ENCODE assay signal across 30 mouse cellular contexts in genomic region chr9:30903266-30903665, GRCm38 (mm10). TPM values are rescaled to one million over a fixed set of nuclear protein-coding genes. Genes with fewer than 3 reads are reported as not detected.
DNase-seq lines count a peak whose midpoint lies in the region; ATAC-seq and TF ChIP-seq lines count a peak whose summit lies in the region.
"Had no signal": no experiment of that assay in that cellular context is flagged by ENCODE, and none has a peak within 500 bp of the region (broad histone marks: within the 10 kb centered on the region; RNA-seq: fewer than 3 reads in every experiment).

No protein-coding gene starts in this region.

- H3K9me3 ChIP-seq in midbrain, embryonic 11.5 days (ENCODE audit: control insufficient read depth, low read length) = no peaks in the 10 kb centered on the region
- H3K9me3 ChIP-seq in midbrain, postnatal 0 days (ENCODE audit: low read length) = no peaks in the 10 kb centered on the region
- H3K9me3 ChIP-seq: embryonic facial prominence, embryonic 10.5 days; embryonic facial prominence, embryonic 13.5 days; forebrain, embryonic 12.5 days; forebrain, embryonic 15.5 days; G1E; hindbrain, embryonic 10.5 days; hindbrain, embryonic 13.5 days had no signal

- H3K27ac ChIP-seq in midbrain, embryonic 11.5 days (ENCODE audit: low read depth, low read length) = no peak overlapping the region
- H3K27ac ChIP-seq in midbrain, postnatal 0 days (ENCODE audit: low read depth, low read length) = no peak overlapping the region
- H3K27ac ChIP-seq: embryonic facial prominence, embryonic 10.5 days; embryonic facial prominence, embryonic 13.5 days; forebrain, embryonic 12.5 days; forebrain, embryonic 15.5 days; hindbrain, embryonic 10.5 days; hindbrain, embryonic 13.5 days had no signal

- DNase-seq in heart, adult 11 months = peak; percentile 77
- no peak for DNase-seq in heart, postnatal 36 days
- peak; percentile 14 for DNase-seq in midbrain, embryonic 11.5 days (ENCODE audit: low spot score, missing footprints)
- no peak for DNase-seq in midbrain, postnatal 0 days (ENCODE audit: low spot score)
- peak; percentile 84 for DNase-seq in adrenal gland, adult 8-10 months
- peak; percentile 35 for DNase-seq in adrenal gland, postnatal 25 days
- DNase-seq in left cerebral cortex, adult 18-20 months (ENCODE audit: low spot score in 2 of 2) = no peak
- no peak for DNase-seq in urinary bladder, postnatal 10 days (ENCODE audit: low spot score)
- DNase-seq: B cell, adult 2 months; cerebellum, adult 11-12 months; cerebellum, adult 8-10 months; cerebellum, postnatal 10 days; cerebellum, postnatal 36 days; embryo, embryonic 11 days; gastrocnemius, postnatal 10 days; gastrocnemius, postnatal 36 days had no signal

- H3K4me2 ChIP-seq in midbrain, embryonic 11.5 days = no peak overlapping the region
- H3K4me2 ChIP-seq in midbrain, postnatal 0 days (ENCODE audit: low read depth, low read length, poor library complexity, severe bottlenecking) = no peak overlapping the region
- H3K4me2 ChIP-seq: embryonic facial prominence, embryonic 13.5 days; forebrain, embryonic 12.5 days; forebrain, embryonic 15.5 days; heart, embryonic 11.5 days; hindbrain, embryonic 13.5 days had no signal

- H3K36me3 ChIP-seq in midbrain, embryonic 11.5 days (ENCODE audit: control insufficient read depth, insufficient read depth, low read length) = no peaks in the 10 kb centered on the region
- H3K36me3 ChIP-seq in midbrain, postnatal 0 days (ENCODE audit: insufficient read depth, low read length) = peaks cover 25% of the 10 kb centered on the region
- H3K36me3 ChIP-seq: forebrain, embryonic 12.5 days; forebrain, embryonic 15.5 days; G1E had no signal

- TF ChIP-seq CTCF in midbrain, postnatal 0 days (IDR thresholded peaks at IDR 0.05) = no peak

- intact Hi-C loops in heart, postnatal 36 days (cut with DNase I) = no loop called here

- WGBS in midbrain, embryonic 11.5 days = 90% methylated on average over 5 of the region's 5 CpGs
- 97% methylated on average over 5 of the region's 5 CpGs for WGBS in midbrain, postnatal 0 days

- ATAC-seq in midbrain, embryonic 11.5 days (ENCODE audit: low FRiP score) = no peak
- no peak for ATAC-seq in midbrain, postnatal 0 days (ENCODE audit: low FRiP score)
- ATAC-seq: forebrain, embryonic 15.5 days; hindbrain, embryonic 16.5 days; intestine, embryonic 16.5 days; Patski had no signal

- no peak overlapping the region for H3K4me3 ChIP-seq in midbrain, embryonic 11.5 days (ENCODE audit: low read depth, low read length)
- H3K4me3 ChIP-seq in midbrain, postnatal 0 days (ENCODE audit: low read depth, low read length) = no peak overlapping the region
- H3K4me3 ChIP-seq: embryonic facial prominence, embryonic 10.5 days; embryonic facial prominence, embryonic 13.5 days; erythroblast, embryonic 14.5 days; forebrain, embryonic 12.5 days; forebrain, embryonic 15.5 days; hindbrain, embryonic 10.5 days; hindbrain, embryonic 13.5 days had no signal

- no peaks in the 10 kb centered on the region for H3K27me3 ChIP-seq in midbrain, embryonic 11.5 days (ENCODE audit: control insufficient read depth, insufficient read depth, low read length)
- no peaks in the 10 kb centered on the region for H3K27me3 ChIP-seq in midbrain, postnatal 0 days (ENCODE audit: insufficient read depth, low read length)
- H3K27me3 ChIP-seq: CH12.LX; embryonic facial prominence, embryonic 13.5 days; forebrain, embryonic 12.5 days; forebrain, embryonic 15.5 days; hindbrain, embryonic 13.5 days; Patski had no signal

- no peak overlapping the region for H3K9ac ChIP-seq in midbrain, embryonic 11.5 days (ENCODE audit: low read length)
- H3K9ac ChIP-seq in midbrain, postnatal 0 days (replicated peaks; ENCODE audit: low read length, poor library complexity, severe bottlenecking) = no peak overlapping the region
- H3K9ac ChIP-seq: embryonic facial prominence, embryonic 13.5 days; forebrain, embryonic 12.5 days; forebrain, embryonic 15.5 days; hindbrain, embryonic 13.5 days had no signal

- H3K4me1 ChIP-seq in midbrain, embryonic 11.5 days (ENCODE audit: control insufficient read depth, insufficient read depth, low read length) = no peaks in the 10 kb centered on the region
- H3K4me1 ChIP-seq in midbrain, postnatal 0 days (ENCODE audit: insufficient read depth, low read length) = no peaks in the 10 kb centered on the region
- H3K4me1 ChIP-seq: embryonic facial prominence, embryonic 10.5 days; forebrain, embryonic 12.5 days; forebrain, embryonic 15.5 days; hindbrain, embryonic 13.5 days had no signal

RNA-seq across cellular contexts. Expression of gene Adamts15, which starts 19.0 kb away (rescaled TPM):
- 1 to 10 TPM; 5.5 to 7.0 TPM for total RNA-seq in heart, postnatal 36 days (2021)
- 2.8 and 3.2 TPM in 2 replicates for polyA plus RNA-seq in midbrain, embryonic 11.5 days (2014; fragmentation: Nextera tagmentation; extraction: Ambion mirVana)
- 18.3 and 19.3 TPM in 2 replicates for total RNA-seq in midbrain, postnatal 0 days (2014; rRNA removed)
- polyA plus RNA-seq in midbrain, postnatal 0 days (2015; fragmentation: Nextera tagmentation; extraction: Ambion mirVana) = 4.7 and 5.9 TPM in 2 replicates
- 1 to 10 TPM; 3.8 to 8.2 (median 5.1) TPM for total RNA-seq in adrenal gland, adult 8-10 months (2022)
- 4.6 and 5.7 TPM in 2 replicates for total RNA-seq in adrenal gland, postnatal 25 days (2021)
- 1 to 10 TPM; 5.1 to 5.6 TPM for total RNA-seq in left cerebral cortex, adult 18-20 months (2021)
- total RNA-seq: CH12.LX; granulocyte monocyte progenitor cell, adult 5-6 weeks had no signal
- polyA plus RNA-seq: erythroblast, embryonic 14.5 days; G1E had no signal

RNA-seq across cellular contexts. Expression of gene Adamts8, which starts 39.1 kb away (rescaled TPM):
- total RNA-seq in heart, postnatal 36 days (2021) = 1 to 10 TPM; 3.2 to 4.0 TPM
- 0.33 and 0.57 TPM in 2 replicates for polyA plus RNA-seq in midbrain, embryonic 11.5 days (2014; fragmentation: Nextera tagmentation; extraction: Ambion mirVana)
- 2.9 and 3.0 TPM in 2 replicates for total RNA-seq in midbrain, postnatal 0 days (2014; rRNA removed)
- polyA plus RNA-seq in midbrain, postnatal 0 days (2015; fragmentation: Nextera tagmentation; extraction: Ambion mirVana) = 1.2 and 1.9 TPM in 2 replicates
- total RNA-seq in adrenal gland, adult 8-10 months (2022) = under 1 TPM; 0.12 to 0.91 (median 0.64) TPM
- total RNA-seq in adrenal gland, postnatal 25 days (2021) = 0.43 TPM in 1 of 2 replicates, not detected in the other
- 1 to 10 TPM; 4.1 to 4.5 TPM for total RNA-seq in left cerebral cortex, adult 18-20 months (2021)
- total RNA-seq: CH12.LX; G1E; granulocyte monocyte progenitor cell, adult 5-6 weeks had no signal
- polyA plus RNA-seq: erythroblast, embryonic 14.5 days; G1E; Patski had no signal

Comparison
In these comparisons a context has a peak if more than half of its experiments do, and no peak if none do; other contexts are left out.
1. DNase-seq: peak in heart, adult 11 months (single experiment), midbrain, embryonic 11.5 days (single experiment), adrenal gland, adult 8-10 months (single experiment) and adrenal gland, postnatal 25 days (single experiment); none in heart, postnatal 36 days (0 of 2), midbrain, postnatal 0 days (single experiment), left cerebral cortex, adult 18-20 months (0 of 2) and urinary bladder, postnatal 10 days (single experiment).